In the genomic region with DNA sequence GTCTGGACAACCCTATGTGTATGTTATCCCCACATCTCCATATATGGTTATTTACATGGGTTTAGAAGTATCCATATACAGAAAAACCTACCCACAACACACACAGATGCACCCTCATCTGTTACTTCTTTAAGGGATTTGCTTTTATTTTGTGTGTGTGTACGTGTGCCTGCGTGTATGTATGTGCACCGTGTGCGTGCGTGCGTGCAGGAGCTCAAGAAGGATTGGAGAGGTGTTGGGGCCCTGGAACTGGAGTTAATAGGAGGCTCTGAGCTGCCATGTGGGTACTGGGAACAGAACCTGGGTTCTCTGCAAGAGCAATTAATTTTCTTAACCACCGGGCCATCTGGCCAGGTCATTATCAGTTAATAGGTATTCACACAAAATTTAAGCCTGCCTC, we compare ENCODE assay signal across 8 mouse cellular contexts. TPM values are rescaled to one million over a fixed set of nuclear protein-coding genes. Genes with fewer than 3 reads are reported as not detected.
DNase-seq lines count a peak whose midpoint lies in the region; ATAC-seq and TF ChIP-seq lines count a peak whose summit lies in the region.

No protein-coding gene starts in this region.

- H3K9ac ChIP-seq in heart, adult 2 months (ENCODE audit: low read depth, low read length) = peak overlapping the region; percentile 52
- H3K9ac ChIP-seq in forebrain, embryonic 11.5 days (ENCODE audit: low read length) = peak overlapping the region; percentile 81
- H3K9ac ChIP-seq in liver, embryonic 12.5 days = peak overlapping the region; percentile 81

- peak overlapping the region; percentile 85 for H3K4me2 ChIP-seq in forebrain, embryonic 11.5 days (ENCODE audit: low read depth, low read length, severe bottlenecking)
- H3K4me2 ChIP-seq in liver, embryonic 12.5 days = peak overlapping the region; percentile 76

- no peaks in the 10 kb centered on the region for H3K27me3 ChIP-seq in heart, adult 2 months (ENCODE audit: control insufficient read depth, insufficient read depth, low read length)
- H3K27me3 ChIP-seq in forebrain, embryonic 11.5 days (ENCODE audit: control insufficient read depth, insufficient read depth, low read length) = no peaks in the 10 kb centered on the region
- no peaks in the 10 kb centered on the region for H3K27me3 ChIP-seq in liver, embryonic 12.5 days (replicated peaks)

- WGBS in heart, adult 2 months = 58% methylated on average over 7 of the region's 7 CpGs
- WGBS in forebrain, embryonic 11.5 days = 80% methylated on average over 7 of the region's 7 CpGs
- WGBS in liver, embryonic 12.5 days (ENCODE audit: insufficient replicate concordance) = 59% methylated on average over 7 of the region's 7 CpGs

- no peak for DNase-seq in heart, adult 2 months
- DNase-seq in heart, postnatal 14 days = no peak
- DNase-seq in A20 (ENCODE audit: low read depth, low spot score) = peak; percentile 47
- DNase-seq in forebrain, embryonic 11.5 days (ENCODE audit: low spot score) = no peak
- DNase-seq in embryo, embryonic 10 days (ENCODE audit: low spot score) = no peak
- DNase-seq in gastrocnemius, postnatal 14 days = no peak
- no peak for DNase-seq in cerebellum, adult 11-12 months

- H3K36me3 ChIP-seq in heart, adult 2 months (ENCODE audit: control insufficient read depth, insufficient read depth, low read length) = no peaks in the 10 kb centered on the region; the same call in 1 of the 2 replicates
- no peaks in the 10 kb centered on the region for H3K36me3 ChIP-seq in forebrain, embryonic 11.5 days (ENCODE audit: control insufficient read depth, insufficient read depth, low read length)
- peaks cover 42% of the 10 kb centered on the region for H3K36me3 ChIP-seq in liver, embryonic 12.5 days

- peaks cover 5% of the 10 kb centered on the region; the same call in 1 of the 2 replicates for H3K79me2 ChIP-seq in heart, adult 2 months (replicated peaks; ENCODE audit: control insufficient read depth, insufficient read depth, low read length)

- intact Hi-C loops in heart, adult 2 months (cut with DNase I) = no loop called here
- intact Hi-C loops in heart, postnatal 14 days (cut with DNase I) = no loop called here
- intact Hi-C loops in gastrocnemius, postnatal 14 days (cut with DNase I; ENCODE audit: low total_unique reads) = no loop called here

- H3K27ac ChIP-seq in heart, adult 2 months = peak overlapping the region; percentile 77
- H3K27ac ChIP-seq in forebrain, embryonic 11.5 days (ENCODE audit: low read depth, low read length) = no peak overlapping the region
- peak overlapping the region; percentile 87 for H3K27ac ChIP-seq in liver, embryonic 12.5 days

- no peak for TF ChIP-seq POLR2A in heart, adult 2 months (IDR thresholded peaks at IDR 0.05; ENCODE audit: insufficient read depth, low read depth, low read length)

- TF ChIP-seq CTCF in heart, adult 2 months (IDR thresholded peaks at IDR 0.05) = no peak

- H3K9me3 ChIP-seq in forebrain, embryonic 11.5 days (ENCODE audit: control insufficient read depth, low read length) = no peaks in the 10 kb centered on the region
- no peaks in the 10 kb centered on the region for H3K9me3 ChIP-seq in liver, embryonic 12.5 days (replicated peaks)

- ATAC-seq in forebrain, embryonic 11.5 days (replicated peaks; ENCODE audit: low FRiP score) = no peak
- no peak for ATAC-seq in liver, embryonic 12.5 days

- H3K4me3 ChIP-seq in heart, adult 2 months = peak overlapping the region; percentile 68
- peak overlapping the region; percentile 66 for H3K4me3 ChIP-seq in forebrain, embryonic 11.5 days (ENCODE audit: low read depth, low read length)
- H3K4me3 ChIP-seq in liver, embryonic 12.5 days = peak overlapping the region; percentile 69

- no peak for TF ChIP-seq EP300 in heart, adult 2 months (IDR thresholded peaks at IDR 0.05; ENCODE audit: insufficient read depth, low read depth, low read length)

- H3K4me1 ChIP-seq in heart, adult 2 months (ENCODE audit: control insufficient read depth, insufficient read depth, low read length) = peaks cover 3% of the 10 kb centered on the region
- H3K4me1 ChIP-seq in forebrain, embryonic 11.5 days (replicated peaks; ENCODE audit: control insufficient read depth, insufficient read depth, low read length) = 0 out of 2 replicates have a peak, but pooled peaks cover 2% of the 10 kb centered on the region
- peaks cover 47% of the 10 kb centered on the region for H3K4me1 ChIP-seq in liver, embryonic 12.5 days

RNA-seq across cellular contexts. Expression of a gene that starts 0.7 kb away (rescaled TPM):
- total RNA-seq in heart, adult 2 months (2021) = 100 to 1,000 TPM; 314 to 350 TPM
- polyA plus RNA-seq in heart, adult 2 months (2012; rRNA removed) = 174 and 218 TPM in 2 replicates
- 100 to 1,000 TPM; 275 to 290 TPM for total RNA-seq in heart, postnatal 14 days (2021)
- 317 and 322 TPM in 2 replicates for polyA plus RNA-seq in forebrain, embryonic 11.5 days (2014; fragmentation: Nextera tagmentation; extraction: Ambion mirVana)
- polyA plus RNA-seq in liver, embryonic 12.5 days (2016; fragmentation: Nextera tagmentation; extraction: Ambion mirVana) = 280 and 285 TPM in 2 replicates
- total RNA-seq in gastrocnemius, postnatal 14 days (2021) = 100 to 1,000 TPM; 262 to 274 TPM

RNA-seq across cellular contexts. Expression of a gene that starts 10.0 kb away (rescaled TPM):
- 10 to 100 TPM in 1 of 2 experiments, 1 to 10 TPM in 1; 5.1 to 27.0 TPM for total RNA-seq in heart, adult 2 months (2021)
- 5.0 and 7.7 TPM in 2 replicates for polyA plus RNA-seq in heart, adult 2 months (2012; rRNA removed)
- 1 to 10 TPM; 2.8 to 3.0 TPM for total RNA-seq in heart, postnatal 14 days (2021)
- 5.8 and 7.7 TPM in 2 replicates for polyA plus RNA-seq in forebrain, embryonic 11.5 days (2014; fragmentation: Nextera tagmentation; extraction: Ambion mirVana)
- 2.4 and 2.8 TPM in 2 replicates for polyA plus RNA-seq in liver, embryonic 12.5 days (2016; fragmentation: Nextera tagmentation; extraction: Ambion mirVana)
- 1 to 10 TPM in 1 of 2 experiments, under 1 TPM in 1; 0.90 to 1.7 TPM for total RNA-seq in gastrocnemius, postnatal 14 days (2021)

RNA-seq across cellular contexts. Expression of a gene that starts 16.4 kb away (rescaled TPM):
- total RNA-seq in heart, adult 2 months (2021) = 10 to 100 TPM; 19.4 to 24.0 TPM
- polyA plus RNA-seq in heart, adult 2 months (2012; rRNA removed) = 9.3 and 13.2 TPM in 2 replicates
- total RNA-seq in heart, postnatal 14 days (2021) = 10 to 100 TPM; 19.2 to 27.2 TPM
- 69.7 and 75.5 TPM in 2 replicates for polyA plus RNA-seq in forebrain, embryonic 11.5 days (2014; fragmentation: Nextera tagmentation; extraction: Ambion mirVana)
- polyA plus RNA-seq in liver, embryonic 12.5 days (2016; fragmentation: Nextera tagmentation; extraction: Ambion mirVana) = 41.4 and 44.3 TPM in 2 replicates
- 10 to 100 TPM; 12.2 to 13.9 TPM for total RNA-seq in gastrocnemius, postnatal 14 days (2021)

RNA-seq across cellular contexts. Expression of a gene that starts 19.8 kb away (rescaled TPM):
- 1 to 10 TPM; 8.5 to 9.0 TPM for total RNA-seq in heart, adult 2 months (2021)
- polyA plus RNA-seq in heart, adult 2 months (2012; rRNA removed) = 14.5 and 29.8 TPM in 2 replicates
- total RNA-seq in heart, postnatal 14 days (2021) = 10 to 100 TPM; 24.0 to 24.6 TPM
- 7.5 and 10.3 TPM in 2 replicates for polyA plus RNA-seq in forebrain, embryonic 11.5 days (2014; fragmentation: Nextera tagmentation; extraction: Ambion mirVana)
- polyA plus RNA-seq in liver, embryonic 12.5 days (2016; fragmentation: Nextera tagmentation; extraction: Ambion mirVana) = 6.7 and 8.2 TPM in 2 replicates
- 10 to 100 TPM; 14.2 to 17.0 TPM for total RNA-seq in gastrocnemius, postnatal 14 days (2021)

RNA-seq across cellular contexts. Expression of a gene that starts 21.7 kb away (rescaled TPM):
- 100 to 1,000 TPM in 1 of 2 experiments, 10 to 100 TPM in 1; 99.9 to 121 TPM for total RNA-seq in heart, adult 2 months (2021)
- polyA plus RNA-seq in heart, adult 2 months (2012; rRNA removed) = 98.7 and 120 TPM in 2 replicates
- total RNA-seq in heart, postnatal 14 days (2021) = 100 to 1,000 TPM; 113 to 114 TPM
- 29.7 and 33.3 TPM in 2 replicates for polyA plus RNA-seq in forebrain, embryonic 11.5 days (2014; fragmentation: Nextera tagmentation; extraction: Ambion mirVana)
- polyA plus RNA-seq in liver, embryonic 12.5 days (2016; fragmentation: Nextera tagmentation; extraction: Ambion mirVana) = 16.5 and 19.0 TPM in 2 replicates
- total RNA-seq in gastrocnemius, postnatal 14 days (2021) = 10 to 100 TPM; 53.0 to 56.6 TPM
